Mouse (Mus musculus) T-cell, adult 2 months (primary cell): Measurements from ENCODE around the gene Atoh8.

ENCODE experiments used
- DNase-seq: peaks from one replicate; pipeline ENCODE4 v3.0.0; 2022; ENCODE audit warnings: low spot score

The Atoh8 gene

GRCm38 (mm10) chr6:72235098-72235806 lies at the start of gene Atoh8:
TSS of gene Atoh8 (minus strand) at chr6:72235577.
- DNase-seq = no peak

GRCm38 (mm10) chr6:72283914-72284313 lies 48.5 kb upstream of the Atoh8 start:
- peak; percentile 18 for DNase-seq

- no peak for DNase-seq
Measured at GRCm38 (mm10) chr6:72280410-72280998, 45.1 kb upstream of the Atoh8 start.

- DNase-seq = no peak
Measured at GRCm38 (mm10) chr6:72279505-72279904, 44.1 kb upstream of the Atoh8 start.

GRCm38 (mm10) chr6:72278835-72279234 lies 43.5 kb upstream of the Atoh8 start:
- DNase-seq = no peak

GRCm38 (mm10) chr6:72277508-72278166 lies 42.3 kb upstream of the Atoh8 start:
- DNase-seq = no peak

- DNase-seq = no peak
Measured at GRCm38 (mm10) chr6:72276972-72277441, 41.6 kb upstream of the Atoh8 start.

- no peak for DNase-seq
Measured at GRCm38 (mm10) chr6:72276141-72276540, 40.8 kb upstream of the Atoh8 start.

GRCm38 (mm10) chr6:72275527-72275926 lies 40.1 kb upstream of the Atoh8 start:
- no peak for DNase-seq

- DNase-seq = no peak
Measured at GRCm38 (mm10) chr6:72273153-72273552, 37.8 kb upstream of the Atoh8 start.

GRCm38 (mm10) chr6:72272161-72272696 lies 36.9 kb upstream of the Atoh8 start:
- no peak for DNase-seq

- DNase-seq = no peak
Measured at GRCm38 (mm10) chr6:72270952-72271519, 35.7 kb upstream of the Atoh8 start.

- DNase-seq = no peak
Measured at GRCm38 (mm10) chr6:72270258-72270657, 34.9 kb upstream of the Atoh8 start.

GRCm38 (mm10) chr6:72268149-72268847 lies 32.9 kb upstream of the Atoh8 start:
- DNase-seq = no peak

GRCm38 (mm10) chr6:72265664-72266063 lies 30.3 kb upstream of the Atoh8 start:
- no peak for DNase-seq

GRCm38 (mm10) chr6:72263679-72264265 lies 28.4 kb upstream of the Atoh8 start:
- no peak for DNase-seq

GRCm38 (mm10) chr6:72261683-72262320 lies 26.4 kb upstream of the Atoh8 start:
- DNase-seq = no peak

GRCm38 (mm10) chr6:72260981-72261682 lies 25.8 kb upstream of the Atoh8 start:
- peak; percentile 58 for DNase-seq

- no peak for DNase-seq
Measured at GRCm38 (mm10) chr6:72259474-72259873, 24.1 kb upstream of the Atoh8 start.

GRCm38 (mm10) chr6:72255294-72255693 lies 19.9 kb upstream of the Atoh8 start:
- DNase-seq = no peak
